Comparison of ENCODE assay signal across 28 mouse cellular contexts in genomic region chr19:28196881-28197280, GRCm38 (mm10).
DNase-seq lines count a peak whose midpoint lies in the region; ATAC-seq and TF ChIP-seq lines count a peak whose summit lies in the region.
"Had no signal": no experiment of that assay in that cellular context is flagged by ENCODE, and none has a peak within 500 bp of the region (broad histone marks: within the 10 kb centered on the region; RNA-seq: fewer than 3 reads in every experiment).

No protein-coding gene starts in this region.

- H3K9me3 ChIP-seq in kidney, embryonic 15.5 days (replicated peaks), result no peaks in the 10 kb centered on the region; the same call in 1 of the 2 replicates
- 0 out of 2 replicates have a peak, but pooled peaks cover 5% of the 10 kb centered on the region for H3K9me3 ChIP-seq in kidney, embryonic 16.5 days (ENCODE audit: low read length)
- H3K9me3 ChIP-seq: embryonic facial prominence, embryonic 13.5 days; embryonic facial prominence, embryonic 15.5 days; forebrain, embryonic 12.5 days; G1E had no signal

- H3K4me2 ChIP-seq in kidney, embryonic 15.5 days, result no peak overlapping the region
- H3K4me2 ChIP-seq in kidney, embryonic 16.5 days (replicated peaks; ENCODE audit: low read depth, low read length), result no peak overlapping the region
- H3K4me2 ChIP-seq: embryonic facial prominence, embryonic 13.5 days; embryonic facial prominence, embryonic 15.5 days; forebrain, embryonic 12.5 days had no signal

- WGBS in kidney, embryonic 15.5 days, result 94% methylated on average over 5 of the region's 5 CpGs
- WGBS in kidney, adult 2 months, result 68% methylated on average over 5 of the region's 5 CpGs
- 98% methylated on average over 5 of the region's 5 CpGs for WGBS in kidney, embryonic 16.5 days

- H3K27ac ChIP-seq in kidney, embryonic 15.5 days, result no peak overlapping the region
- no peak overlapping the region for H3K27ac ChIP-seq in kidney, adult 2 months (ENCODE audit: insufficient read depth, low read depth, low read length)
- no peak overlapping the region for H3K27ac ChIP-seq in kidney, embryonic 16.5 days (ENCODE audit: low read length)
- H3K27ac ChIP-seq: embryonic facial prominence, embryonic 13.5 days; embryonic facial prominence, embryonic 15.5 days; forebrain, embryonic 10.5 days; forebrain, embryonic 12.5 days had no signal

- no peak for TF ChIP-seq POLR2A in kidney, adult 2 months (IDR thresholded peaks at IDR 0.05; ENCODE audit: low read depth, low read length)

- H3K36me3 ChIP-seq in kidney, embryonic 15.5 days, result no peaks in the 10 kb centered on the region
- no peaks in the 10 kb centered on the region for H3K36me3 ChIP-seq in kidney, adult 2 months (ENCODE audit: control insufficient read depth, insufficient read depth, low read length)
- no peaks in the 10 kb centered on the region for H3K36me3 ChIP-seq in kidney, embryonic 16.5 days (ENCODE audit: insufficient read depth, low read length)
- H3K36me3 ChIP-seq: embryonic facial prominence, embryonic 13.5 days; embryonic facial prominence, embryonic 15.5 days; forebrain, embryonic 10.5 days; forebrain, embryonic 12.5 days; G1E had no signal

- no peak for TF ChIP-seq CTCF in kidney, adult 2 months (conservative IDR thresholded peaks at IDR 0.05; ENCODE audit: insufficient read depth, insufficient read length, low read depth, low read length)

- peak; percentile 26 for DNase-seq in kidney, adult 11 months
- DNase-seq in kidney, adult 2 months, result peak; percentile 61
- DNase-seq in kidney, postnatal 14 days, result no peak
- peak; percentile 53 for DNase-seq in kidney, adult 9 months
- DNase-seq: adrenal gland, adult 8-10 months; adrenal gland, postnatal 25 days; B cell, adult 2 months; cerebellum, adult 11 months; cerebellum, adult 18-20 months; cerebellum, adult 8-10 months; cerebellum, adult 9-11 months; cerebellum, postnatal 14 days; cerebellum, postnatal 36 days; embryo, embryonic 11 days had no signal

- H3K4me3 ChIP-seq in kidney, embryonic 15.5 days (replicated peaks), result no peak overlapping the region
- no peak overlapping the region for H3K4me3 ChIP-seq in kidney, adult 2 months (ENCODE audit: insufficient read depth, low read depth, low read length)
- no peak overlapping the region for H3K4me3 ChIP-seq in kidney, embryonic 16.5 days (ENCODE audit: low read length)
- H3K4me3 ChIP-seq: embryonic facial prominence, embryonic 13.5 days; embryonic facial prominence, embryonic 15.5 days; erythroblast, embryonic 14.5 days; forebrain, embryonic 10.5 days; forebrain, embryonic 12.5 days had no signal

- H3K27me3 ChIP-seq in kidney, embryonic 15.5 days, result no peaks in the 10 kb centered on the region
- H3K27me3 ChIP-seq in kidney, adult 2 months (replicated peaks; ENCODE audit: control insufficient read depth, insufficient read depth, low read length), result no peaks in the 10 kb centered on the region
- no peaks in the 10 kb centered on the region for H3K27me3 ChIP-seq in kidney, embryonic 16.5 days (ENCODE audit: insufficient read depth, low read length)
- H3K27me3 ChIP-seq: CH12.LX; embryonic facial prominence, embryonic 13.5 days; embryonic facial prominence, embryonic 15.5 days; forebrain, embryonic 12.5 days; Patski had no signal

- no peak for ATAC-seq in kidney, embryonic 15.5 days (replicated peaks; ENCODE audit: low FRiP score)
- ATAC-seq in kidney, embryonic 16.5 days (ENCODE audit: low FRiP score, low TSS enrichment), result no peak
- ATAC-seq: activated CD4-positive, CD25-positive, alpha-beta regulatory T cell, adult 4 months; CD4-positive, CD25-positive, alpha-beta regulatory T cell, adult 4 months; forebrain, embryonic 14.5 days; forebrain, embryonic 16.5 days; Patski had no signal

- H3K4me1 ChIP-seq in kidney, embryonic 15.5 days, result peaks cover 2% of the 10 kb centered on the region; the same call in 1 of the 2 replicates
- peaks cover 14% of the 10 kb centered on the region for H3K4me1 ChIP-seq in kidney, adult 2 months (ENCODE audit: control insufficient read depth, insufficient read depth, low read length)
- peaks cover 12% of the 10 kb centered on the region for H3K4me1 ChIP-seq in kidney, embryonic 16.5 days (ENCODE audit: insufficient read depth, low read length)
- H3K4me1 ChIP-seq: embryonic facial prominence, embryonic 13.5 days had no signal

- H3K9ac ChIP-seq in kidney, embryonic 15.5 days, result no peak overlapping the region
- no peak overlapping the region for H3K9ac ChIP-seq in kidney, embryonic 16.5 days (replicated peaks; ENCODE audit: low read length)
- H3K9ac ChIP-seq: embryonic facial prominence, embryonic 13.5 days; embryonic facial prominence, embryonic 15.5 days; forebrain, embryonic 12.5 days had no signal
